Mouse (Mus musculus): ENCODE measurements at regions not wholly inside any gene's neighbourhood (a gene's known extent, or its start where the extent isn't known, plus 50 kb on each side); places are given as distances from the start of the nearest gene placed in this dataset.

- Histone ChIP-seq H3K4me1 (ENCODE audit: control insufficient read depth, insufficient read depth, low read length) (no peaks in the 10 kb centered on the region), H3K36me3 (ENCODE audit: control insufficient read depth, insufficient read depth, low read length) (no peaks in the 10 kb centered on the region), H3K27me3 (ENCODE audit: control insufficient read depth, insufficient read depth, low read length) (no peaks in the 10 kb centered on the region), H3K9me3 (ENCODE audit: control insufficient read depth, low read depth, low read length) (no peaks in the 10 kb centered on the region), H3K4me3 (ENCODE audit: low read depth, low read length) (no peak overlapping the region), H3K4me2 (replicated peaks; ENCODE audit: low read depth, low read length) (no peak overlapping the region), H3K9ac (replicated peaks; ENCODE audit: low read depth, low read length) (no peak overlapping the region), H3K27ac (ENCODE audit: low read length) (no peak overlapping the region)
- WGBS: 60% methylated on average over 11 of the region's 11 CpGs
- ATAC-seq (ENCODE audit: insufficient number of reproducible peaks, insufficient read depth, low FRiP score, low read depth): no peak
Observed at GRCm38 (mm10) chr8:33985430-33985977, 126.0 kb downstream of the Gm10131 start.

GRCm38 (mm10) chr8:33981629-33982028 is 129.9 kb downstream of the Gm10131 start:
- Histone ChIP-seq H3K36me3 (ENCODE audit: control insufficient read depth, insufficient read depth, low read length) (no peaks in the 10 kb centered on the region), H3K27ac (ENCODE audit: low read length) (no peak overlapping the region), H3K4me3 (ENCODE audit: low read depth, low read length) (no peak overlapping the region), H3K9ac (replicated peaks; ENCODE audit: low read depth, low read length) (no peak overlapping the region), H3K4me1 (ENCODE audit: control insufficient read depth, insufficient read depth, low read length) (peaks cover 5% of the 10 kb centered on the region; the same call in 1 of the 2 replicates), H3K9me3 (ENCODE audit: control insufficient read depth, low read depth, low read length) (no peaks in the 10 kb centered on the region), H3K4me2 (replicated peaks; ENCODE audit: low read depth, low read length) (no peak overlapping the region), H3K27me3 (ENCODE audit: control insufficient read depth, insufficient read depth, low read length) (no peaks in the 10 kb centered on the region)
- WGBS: 77% methylated on average over 4 of the region's 4 CpGs
- no peak for ATAC-seq (ENCODE audit: insufficient number of reproducible peaks, insufficient read depth, low FRiP score, low read depth)

- peaks cover 5% of the 10 kb centered on the region; the same call in 1 of the 2 replicates for H3K4me1 ChIP-seq (ENCODE audit: control insufficient read depth, insufficient read depth, low read length)
- ATAC-seq (ENCODE audit: insufficient number of reproducible peaks, insufficient read depth, low FRiP score, low read depth): 0 out of 2 replicates have a peak, but pooled peaks have one; percentile 25
- H3K27ac ChIP-seq (ENCODE audit: low read length): no peak overlapping the region
- no peak overlapping the region for H3K4me3 ChIP-seq (ENCODE audit: low read depth, low read length)
- no peak overlapping the region for H3K9ac ChIP-seq (replicated peaks; ENCODE audit: low read depth, low read length)
- no peaks in the 10 kb centered on the region for H3K36me3 ChIP-seq (ENCODE audit: control insufficient read depth, insufficient read depth, low read length)
- H3K4me2 ChIP-seq (replicated peaks; ENCODE audit: low read depth, low read length): no peak overlapping the region
- no peaks in the 10 kb centered on the region for H3K27me3 ChIP-seq (ENCODE audit: control insufficient read depth, insufficient read depth, low read length)
- H3K9me3 ChIP-seq (ENCODE audit: control insufficient read depth, low read depth, low read length): no peaks in the 10 kb centered on the region
- 34% methylated on average over 7 of the region's 7 CpGs for WGBS
Observed at GRCm38 (mm10) chr8:33980999-33981398, 130.5 kb downstream of the Gm10131 start.
